Mouse (Mus musculus): ENCODE results near the gene Igsf11. TPM values are rescaled to one million over a fixed set of nuclear protein-coding genes. Genes with fewer than 3 reads are reported as not detected.
A peak's percentile ranks its signal among the peaks of the same experiment; 100 is the strongest.
"Not testable (repeated sequence)": the region's sequence is repeated elsewhere in the genome, so short reads cannot be mapped to it uniquely, and the experiment has no call there.

The Igsf11 gene
- total RNA-seq, 2 experiments from 2014 or later = 0.20 to 0.54 TPM

- no peak for DNase-seq
- intact Hi-C loops (cut with DNase I) = no loop called here
Observed at GRCm38 (mm10) chr16:38980546-38980945, 88.1 kb downstream of the Igsf11 start.

- intact Hi-C loops (cut with DNase I) = no loop called here
- DNase-seq = no peak
Observed at GRCm38 (mm10) chr16:38982051-38982450, 89.6 kb downstream of the Igsf11 start.

GRCm38 (mm10) chr16:38982508-38983236 is 90.2 kb downstream of the Igsf11 start:
- no peak for DNase-seq
- intact Hi-C loops (cut with DNase I) = no loop called here

GRCm38 (mm10) chr16:38983850-38984249 is 91.4 kb downstream of the Igsf11 start:
- DNase-seq; intact Hi-C loops (cut with DNase I): not testable (repeated sequence)

GRCm38 (mm10) chr16:38985411-38985810 is 92.9 kb downstream of the Igsf11 start:
- no peak for DNase-seq
- intact Hi-C loops (cut with DNase I) = no loop called here

- DNase-seq = no peak
- intact Hi-C loops (cut with DNase I) = no loop called here
Observed at GRCm38 (mm10) chr16:38986410-38986809, 93.9 kb downstream of the Igsf11 start.

GRCm38 (mm10) chr16:38993711-38994110 is 101.2 kb downstream of the Igsf11 start:
- intact Hi-C loops (cut with DNase I) = no loop called here
- no peak for DNase-seq

GRCm38 (mm10) chr16:38998496-38999258 is 106.2 kb downstream of the Igsf11 start:
- intact Hi-C loops (cut with DNase I) = no loop called here
- DNase-seq = no peak

GRCm38 (mm10) chr16:38999298-38999697 is 106.8 kb downstream of the Igsf11 start:
- intact Hi-C loops (cut with DNase I) = no loop called here
- DNase-seq = no peak

- no peak for DNase-seq
Observed at GRCm38 (mm10) chr16:39006978-39007377, 114.5 kb downstream of the Igsf11 start.

GRCm38 (mm10) chr16:39019449-39019848 is 127.0 kb downstream of the Igsf11 start:
- intact Hi-C loops (cut with DNase I) = no loop called here
- DNase-seq = no peak

More at GRCm38 (mm10) chr16:39006978-39007377, 114.5 kb downstream of the Igsf11 start:
- intact Hi-C loops (cut with DNase I) = no loop called here

GRCm38 (mm10) chr16:39025989-39026736 is 133.7 kb downstream of the Igsf11 start:
- intact Hi-C loops (cut with DNase I) = no loop called here
- no peak for DNase-seq

- intact Hi-C loops (cut with DNase I) = no loop called here
Observed at GRCm38 (mm10) chr16:39031350-39031749, 138.9 kb downstream of the Igsf11 start.

GRCm38 (mm10) chr16:39037257-39037656 is 144.8 kb downstream of the Igsf11 start:
- no peak for DNase-seq
- intact Hi-C loops (cut with DNase I) = no loop called here

More at GRCm38 (mm10) chr16:39031350-39031749, 138.9 kb downstream of the Igsf11 start:
- no peak for DNase-seq

- intact Hi-C loops (cut with DNase I) = no loop called here
- DNase-seq = no peak
Observed at GRCm38 (mm10) chr16:39044381-39044780, 151.9 kb downstream of the Igsf11 start.

- intact Hi-C loops (cut with DNase I) = no loop called here
- DNase-seq = no peak
Observed at GRCm38 (mm10) chr16:39048889-39049288, 156.4 kb downstream of the Igsf11 start.

- DNase-seq = peak in 1 of 2 experiments; percentile 21
- intact Hi-C loops (cut with DNase I) = no loop called here
Observed at GRCm38 (mm10) chr16:39052971-39053370, 160.5 kb downstream of the Igsf11 start.

- intact Hi-C loops (cut with DNase I) = no loop called here
- no peak for DNase-seq
Observed at GRCm38 (mm10) chr16:39053779-39054178, 161.3 kb downstream of the Igsf11 start.

GRCm38 (mm10) chr16:39056061-39056460 is 163.6 kb downstream of the Igsf11 start:
- intact Hi-C loops (cut with DNase I) = no loop called here
- DNase-seq = no peak

GRCm38 (mm10) chr16:39056961-39057360 is 164.5 kb downstream of the Igsf11 start:
- intact Hi-C loops (cut with DNase I) = no loop called here

GRCm38 (mm10) chr16:39058869-39059268 is 166.4 kb downstream of the Igsf11 start:
- intact Hi-C loops (cut with DNase I) = no loop called here
- DNase-seq = no peak

More at GRCm38 (mm10) chr16:39056961-39057360, 164.5 kb downstream of the Igsf11 start:
- DNase-seq = no peak
